Mouse (Mus musculus) hindbrain, embryonic 16.5 days (tissue): ENCODE data around the gene Pgs1. TPM values are rescaled to one million over a fixed set of nuclear protein-coding genes. Genes with fewer than 3 reads are reported as not detected.

Experiments used
- ATAC-seq: fragments of 200-750 bp; cut with Nextera tagmentation; 2 replicates; pipeline ENCODE4 v1.8.0; 2017; ENCODE audit warnings: moderate TSS enrichment, moderate library complexity
- H3K27ac ChIP-seq: fragments of 300-500 bp; sonication (generic); 2 replicates; pipeline ENCODE4 v1.5.1; 2014; ENCODE audit warnings: low read depth, mild to moderate bottlenecking, control low read depth, low read length, moderate library complexity
- H3K27me3 ChIP-seq: fragments of 300-500 bp; sonication (generic); replicated peaks from 2 replicates; pipeline ENCODE4 v1.6.1; 2014; ENCODE audit warnings: low read length; ENCODE audit not compliant: control insufficient read depth, insufficient read depth
- H3K36me3 ChIP-seq: fragments of 300-500 bp; sonication (generic); 2 replicates; pipeline ENCODE4 v1.6.1; 2014; ENCODE audit warnings: mild to moderate bottlenecking, low read length, moderate library complexity, mixed read lengths; ENCODE audit not compliant: control insufficient read depth, insufficient read depth
- H3K4me1 ChIP-seq: fragments of 300-500 bp; sonication (generic); 2 replicates; pipeline ENCODE4 v1.6.1; 2014; ENCODE audit warnings: low read depth, low read length; ENCODE audit not compliant: control insufficient read depth, insufficient read depth
- H3K4me2 ChIP-seq: fragments of 300-500 bp; sonication (generic); 2 replicates; pipeline ENCODE4 v1.6.1; 2014; ENCODE audit warnings: mild to moderate bottlenecking, low read length, control low read depth, moderate library complexity
- H3K4me3 ChIP-seq: fragments of 300-500 bp; sonication (generic); 2 replicates; pipeline ENCODE4 v1.5.1; 2014; ENCODE audit warnings: mild to moderate bottlenecking, low read length, control low read depth, moderate library complexity
- H3K9ac ChIP-seq: fragments of 300-500 bp; sonication (generic); 2 replicates; pipeline ENCODE4 v1.6.1; 2014; ENCODE audit warnings: low read depth, mild to moderate bottlenecking, control low read depth, low read length, moderate library complexity
- H3K9me3 ChIP-seq: fragments of 300-500 bp; sonication (generic); 2 replicates; pipeline ENCODE4 v1.6.1; 2014; ENCODE audit warnings: mild to moderate bottlenecking, low read length, moderate library complexity; ENCODE audit not compliant: control insufficient read depth
- WGBS: fragments of 180-500 bp; shearing (Covaris S2); extraction: QIAGEN DNeasy Blood & Tissue Kit; methylation state at CpG from one replicate; pipeline ENCODE4 v1.1.7; 2014; 5-methylcytosine and 5-hydroxymethylcytosine counted together
- polyA plus RNA-seq: library from polyadenylated mRNA; unstranded; fragments of >200 nt; fragmentation: Nextera tagmentation; extraction: Ambion mirVana; gene quantifications from 2 replicates; pipeline ENCODE4 v1.2.1, GENCODE M21; 2015

Gene Pgs1
- polyA plus RNA-seq, 1 experiment from 2014 or later: 68.4 TPM

DNA sequence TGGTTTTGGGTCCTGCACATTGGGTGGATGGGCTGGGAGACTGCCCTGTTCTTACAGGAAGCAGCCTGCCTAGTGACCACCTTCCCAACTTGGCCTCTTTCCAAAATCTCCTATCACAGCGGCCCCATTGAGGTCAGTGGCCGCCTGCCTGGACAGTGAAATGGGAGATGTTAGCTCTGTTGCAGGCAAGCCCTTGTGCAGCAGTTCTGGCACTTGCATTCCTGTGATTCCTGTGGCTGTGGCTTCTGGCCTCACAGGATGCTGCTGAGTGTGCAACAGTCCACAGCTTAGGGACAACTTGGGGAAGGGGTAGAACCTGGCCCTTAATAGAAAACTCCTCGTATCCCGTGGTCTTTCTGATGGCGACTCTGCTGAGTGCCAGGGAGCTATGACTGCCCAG, 17.6 kb downstream of the Pgs1 start:
- H3K36me3 ChIP-seq: peaks cover 28% of the 10 kb centered on the region
- WGBS: 65% methylated on average over 5 of the region's 5 CpGs
- H3K4me3 ChIP-seq: no peak overlapping the region
- H3K9me3 ChIP-seq: no peaks in the 10 kb centered on the region
- H3K4me1 ChIP-seq: peaks cover 3% of the 10 kb centered on the region; the same call in 1 of the 2 replicates
- ATAC-seq: no peak
- H3K27ac ChIP-seq: no peak overlapping the region
- H3K9ac ChIP-seq: no peak overlapping the region; the same call in 1 of the 2 replicates
- H3K27me3 ChIP-seq: no peaks in the 10 kb centered on the region
- no peak overlapping the region for H3K4me2 ChIP-seq

DNA sequence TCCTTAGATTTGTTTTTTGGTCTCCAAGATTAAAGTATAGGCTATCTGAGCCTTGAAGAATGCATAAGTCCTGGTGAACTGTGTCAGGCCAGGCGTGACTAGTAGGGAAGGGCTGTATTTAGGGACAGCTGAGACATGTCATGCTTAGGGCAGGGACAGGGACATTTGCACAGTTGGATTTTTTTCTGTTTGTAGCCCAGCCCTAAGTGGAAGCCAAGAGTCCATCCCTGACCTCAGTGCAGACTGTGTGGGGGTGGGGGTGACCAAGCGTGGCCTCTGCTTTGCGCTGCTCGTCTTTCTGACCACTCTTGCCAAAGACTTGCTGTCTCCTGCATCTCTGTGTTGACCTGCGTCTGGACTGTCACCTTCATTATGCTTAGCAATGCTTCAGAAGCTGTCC, 18.1 kb downstream of the Pgs1 start:
- 83% methylated on average over 5 of the region's 5 CpGs for WGBS
- no peak for ATAC-seq
- Histone ChIP-seq H3K9me3 (no peaks in the 10 kb centered on the region), H3K27me3 (no peaks in the 10 kb centered on the region), H3K4me1 (peaks cover 5% of the 10 kb centered on the region; the same call in 1 of the 2 replicates), H3K36me3 (peaks cover 28% of the 10 kb centered on the region), H3K4me2 (no peak overlapping the region), H3K9ac (no peak overlapping the region), H3K4me3 (no peak overlapping the region), H3K27ac (no peak overlapping the region)

DNA sequence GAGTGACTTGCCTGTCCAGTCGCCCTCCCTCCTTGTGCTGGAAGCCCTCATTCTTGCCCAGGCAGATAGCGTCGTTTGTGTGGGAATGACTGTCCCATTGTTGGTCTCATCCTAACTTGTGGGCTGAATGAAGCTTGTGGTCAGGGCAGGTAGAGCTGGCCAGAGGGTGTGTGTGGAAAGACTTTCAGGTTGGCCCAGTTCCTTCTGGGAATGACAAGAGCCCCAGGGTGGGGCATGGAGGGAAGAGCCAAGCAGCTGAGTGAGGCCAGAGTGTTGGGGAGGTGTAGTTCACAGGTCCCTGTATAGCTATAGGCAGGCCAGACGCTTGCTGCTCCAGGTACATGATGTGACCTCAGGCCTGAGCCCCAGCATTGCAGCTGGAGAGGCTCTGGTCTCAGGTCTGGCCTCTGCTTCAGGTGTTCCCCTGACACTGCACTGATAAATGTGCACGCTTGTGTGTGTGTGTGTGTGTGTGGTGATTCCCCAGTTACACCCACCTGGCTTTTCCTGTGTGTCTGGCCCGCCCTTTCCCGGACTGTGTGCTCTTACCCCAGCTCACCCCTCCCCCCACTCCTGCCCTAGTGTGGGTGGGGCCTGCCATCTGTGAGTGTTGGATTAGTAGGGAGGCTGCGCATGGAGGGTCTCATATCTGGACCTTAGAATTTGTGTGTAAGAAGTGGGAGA, 21.5 kb downstream of the Pgs1 start:
- no peaks in the 10 kb centered on the region for H3K27me3 ChIP-seq
- no peaks in the 10 kb centered on the region for H3K9me3 ChIP-seq
- H3K4me3 ChIP-seq: no peak overlapping the region
- peaks cover 13% of the 10 kb centered on the region for H3K4me1 ChIP-seq
- H3K27ac ChIP-seq: no peak overlapping the region
- WGBS: 78% methylated on average over 8 of the region's 8 CpGs
- H3K4me2 ChIP-seq: no peak overlapping the region
- H3K9ac ChIP-seq: no peak overlapping the region
- no peak for ATAC-seq
- peaks cover 21% of the 10 kb centered on the region for H3K36me3 ChIP-seq

DNA sequence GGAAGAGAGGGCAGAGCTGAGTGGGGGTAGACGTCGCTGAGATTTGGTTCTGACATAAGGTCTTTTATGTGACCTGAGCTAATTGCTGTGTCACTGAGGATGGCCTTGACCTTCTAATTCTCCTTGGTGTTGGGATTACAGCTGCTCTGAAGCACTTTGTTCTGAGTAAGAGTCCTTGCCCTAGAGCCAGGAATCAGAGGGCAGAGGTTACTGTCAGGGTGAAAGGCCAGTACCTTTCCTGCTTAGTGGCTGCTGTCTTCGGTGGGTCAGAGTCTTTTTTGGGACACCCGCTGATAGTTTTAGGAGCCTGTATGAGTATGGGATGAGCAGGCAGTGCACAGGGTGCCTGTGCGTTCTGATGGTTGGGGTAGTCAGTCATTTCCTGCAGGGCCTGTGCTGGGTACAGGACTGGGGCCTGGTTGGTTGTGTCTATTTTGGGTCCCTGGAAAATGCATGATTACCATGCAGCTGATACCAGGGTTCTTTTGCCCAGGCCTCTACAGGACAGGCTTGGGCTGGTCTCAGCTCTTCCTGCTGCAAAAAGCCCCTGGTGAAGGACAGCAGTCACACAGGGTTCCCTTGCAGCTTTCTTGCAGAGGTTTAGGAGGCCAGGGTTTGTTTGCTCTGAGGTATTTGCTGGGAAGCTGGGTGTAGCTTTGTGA, 22.2 kb downstream of the Pgs1 start:
- Histone ChIP-seq H3K36me3 (peaks cover 19% of the 10 kb centered on the region), H3K27ac (no peak overlapping the region), H3K4me2 (no peak overlapping the region), H3K4me1 (peaks cover 13% of the 10 kb centered on the region), H3K4me3 (no peak overlapping the region), H3K9me3 (no peaks in the 10 kb centered on the region), H3K27me3 (no peaks in the 10 kb centered on the region), H3K9ac (no peak overlapping the region)
- no peak for ATAC-seq
- 81% methylated on average over 5 of the region's 5 CpGs for WGBS

DNA sequence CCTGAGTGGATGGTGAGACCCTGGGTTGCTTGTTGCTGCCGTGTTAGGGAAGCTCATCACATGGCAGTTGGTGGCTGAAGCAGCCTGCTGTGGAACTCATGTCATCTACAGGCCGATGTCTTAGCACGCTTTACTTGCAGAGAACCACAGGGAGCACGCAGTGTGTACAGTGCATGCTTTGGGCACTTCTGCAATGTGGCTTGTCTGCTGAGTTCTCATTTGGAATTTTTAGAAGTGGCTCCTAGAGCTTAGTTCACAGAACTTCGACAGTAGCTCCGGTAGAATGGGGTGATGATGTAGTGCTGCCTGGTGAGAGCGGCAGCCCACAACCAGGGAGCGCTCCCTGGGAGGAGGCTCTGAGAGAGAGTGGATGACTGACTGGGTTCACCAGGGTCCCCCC, 22.8 kb downstream of the Pgs1 start:
- 79% methylated on average over 8 of the region's 8 CpGs for WGBS
- no peak for ATAC-seq
- Histone ChIP-seq H3K4me3 (no peak overlapping the region), H3K9ac (no peak overlapping the region), H3K4me1 (peaks cover 13% of the 10 kb centered on the region), H3K9me3 (no peaks in the 10 kb centered on the region), H3K27me3 (no peaks in the 10 kb centered on the region), H3K27ac (no peak overlapping the region; the same call in 1 of the 2 replicates), H3K36me3 (peaks cover 13% of the 10 kb centered on the region), H3K4me2 (no peak overlapping the region)

DNA sequence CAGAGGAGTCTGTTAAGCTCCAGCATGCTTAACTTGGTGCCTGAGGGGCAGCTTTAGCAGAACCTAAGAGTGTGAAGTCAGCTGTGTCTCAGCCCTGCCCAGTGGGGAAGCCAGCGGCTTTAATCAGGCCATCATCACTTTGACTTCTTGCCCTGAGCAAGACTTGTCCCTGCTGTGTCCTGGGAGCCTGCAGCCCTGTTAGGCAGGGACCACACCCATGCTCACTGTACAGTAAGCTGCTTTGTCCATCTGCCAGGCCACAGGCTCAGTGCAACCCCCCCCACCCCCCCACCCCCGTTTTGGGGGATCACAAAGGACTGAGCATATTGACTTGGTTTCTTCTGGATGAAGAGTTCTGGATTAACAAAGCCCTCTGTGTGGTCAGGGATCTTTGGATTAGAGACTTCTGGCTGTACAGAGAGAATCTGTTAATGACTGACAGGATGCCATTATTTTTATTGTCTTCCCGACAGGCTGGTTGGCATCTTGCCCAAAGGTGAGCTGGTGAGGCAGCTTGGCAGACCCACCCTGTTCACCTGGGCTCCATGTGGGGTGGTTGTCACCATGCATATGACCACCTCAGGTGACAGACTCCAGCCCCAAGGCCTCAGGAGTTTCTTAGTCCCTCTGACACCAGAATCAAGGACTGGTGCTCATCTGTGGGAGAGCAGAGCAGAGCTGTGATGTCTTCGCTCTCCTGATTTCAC, 23.9 kb downstream of the Pgs1 start:
- Histone ChIP-seq H3K4me2 (no peak overlapping the region), H3K27ac (no peak overlapping the region; the same call in 1 of the 2 replicates), H3K9me3 (no peaks in the 10 kb centered on the region), H3K9ac (peak overlapping the region; percentile 29; the same call in 1 of the 2 replicates), H3K4me1 (peaks cover 13% of the 10 kb centered on the region), H3K36me3 (peaks cover 13% of the 10 kb centered on the region), H3K4me3 (no peak overlapping the region), H3K27me3 (no peaks in the 10 kb centered on the region)
- 47% methylated on average over 4 of the region's 4 CpGs for WGBS
- ATAC-seq: peak; percentile 57

DNA sequence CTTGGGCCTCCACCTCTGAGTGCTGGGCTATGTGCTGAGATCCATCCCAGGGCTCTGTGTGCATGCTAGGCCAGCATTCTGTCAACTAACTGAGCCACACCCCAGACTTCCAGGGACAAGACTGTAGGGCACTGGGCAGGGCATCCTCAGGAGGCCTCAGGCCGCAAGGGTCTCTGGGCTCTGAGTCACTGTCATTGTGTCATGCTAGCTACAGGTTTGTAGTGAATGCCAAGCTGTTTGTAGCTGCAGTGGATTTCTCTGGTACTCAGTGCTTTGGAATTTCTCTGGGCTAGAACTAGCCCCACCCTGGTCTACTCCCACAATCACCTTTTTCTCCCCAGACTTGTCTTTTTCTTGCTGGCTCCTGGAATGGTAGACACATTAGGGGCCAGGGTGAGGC, 26.5 kb downstream of the Pgs1 start:
- Histone ChIP-seq H3K4me1 (peaks cover 10% of the 10 kb centered on the region), H3K36me3 (peaks cover 8% of the 10 kb centered on the region; the same call in 1 of the 2 replicates), H3K9me3 (no peaks in the 10 kb centered on the region), H3K4me2 (no peak overlapping the region), H3K27me3 (no peaks in the 10 kb centered on the region), H3K4me3 (no peak overlapping the region), H3K9ac (no peak overlapping the region), H3K27ac (no peak overlapping the region)
- ATAC-seq: no peak
- WGBS: 91% methylated on average over 1 of the region's 1 CpGs

DNA sequence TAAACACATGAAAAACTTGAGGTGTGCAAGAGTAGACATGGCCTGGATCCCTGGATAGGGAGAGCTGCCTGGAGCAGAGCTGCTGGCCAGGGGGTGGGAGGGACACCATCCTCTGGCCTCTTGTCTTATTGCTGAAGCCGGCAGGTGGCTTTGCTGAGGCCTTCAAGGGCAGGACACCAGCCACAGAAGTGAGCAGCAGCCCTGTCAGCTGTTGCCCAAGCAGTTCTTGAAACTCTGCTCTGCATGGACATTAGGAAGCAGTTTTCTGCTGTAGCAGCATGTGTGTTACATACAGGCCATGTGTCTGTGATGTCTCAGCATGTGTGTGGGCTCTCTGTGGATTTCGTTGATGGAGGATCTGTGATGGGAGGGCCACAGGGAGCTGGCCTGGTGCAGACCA, 27.2 kb downstream of the Pgs1 start:
- H3K27ac ChIP-seq: no peak overlapping the region
- H3K9me3 ChIP-seq: no peaks in the 10 kb centered on the region
- no peak for ATAC-seq
- peaks cover 10% of the 10 kb centered on the region for H3K4me1 ChIP-seq
- H3K4me2 ChIP-seq: no peak overlapping the region
- no peak overlapping the region for H3K9ac ChIP-seq
- peaks cover 12% of the 10 kb centered on the region; the same call in 1 of the 2 replicates for H3K36me3 ChIP-seq
- no peaks in the 10 kb centered on the region for H3K27me3 ChIP-seq
- H3K4me3 ChIP-seq: no peak overlapping the region
- WGBS: 71% methylated on average over 2 of the region's 2 CpGs

DNA sequence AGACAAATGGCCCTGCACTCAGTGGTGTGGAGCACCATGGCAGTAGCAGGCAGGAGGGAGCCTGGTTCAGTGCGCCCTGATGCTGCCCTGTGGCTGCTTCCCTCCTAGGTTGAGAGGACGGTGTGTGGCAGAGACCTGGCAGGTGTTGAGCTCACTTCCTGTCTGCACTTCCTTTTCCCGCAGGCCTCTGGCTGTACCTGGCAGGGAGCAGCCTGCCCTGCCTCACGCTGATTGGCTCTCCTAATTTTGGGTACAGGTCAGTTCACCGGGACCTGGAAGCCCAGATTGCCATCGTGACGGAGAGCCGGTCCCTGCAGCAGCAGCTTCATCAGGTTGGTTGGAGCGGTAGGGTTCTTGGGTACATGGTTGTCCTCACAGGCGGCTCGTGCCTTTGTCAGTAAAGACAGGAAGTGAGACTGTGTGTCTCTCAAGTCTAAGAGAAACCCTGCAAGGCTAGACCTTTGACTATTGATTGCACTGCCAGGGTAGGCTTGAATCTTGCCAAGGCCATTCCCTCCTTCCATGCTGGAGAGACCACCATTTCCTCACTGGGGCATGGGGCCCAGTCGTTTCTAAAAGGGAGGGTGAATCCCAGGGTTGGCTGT, 28.4 kb downstream of the Pgs1 start:
- Histone ChIP-seq H3K27ac (no peak overlapping the region), H3K4me3 (no peak overlapping the region), H3K4me2 (no peak overlapping the region), H3K9ac (no peak overlapping the region), H3K36me3 (peaks cover 12% of the 10 kb centered on the region; the same call in 1 of the 2 replicates), H3K9me3 (no peaks in the 10 kb centered on the region), H3K27me3 (no peaks in the 10 kb centered on the region), H3K4me1 (peaks cover 5% of the 10 kb centered on the region)
- no peak for ATAC-seq
- 87% methylated on average over 12 of the region's 12 CpGs for WGBS
